Mouse (Mus musculus) testis, adult 2 months (tissue): Measurements from ENCODE around the gene Agap1. TPM values are rescaled to one million over a fixed set of nuclear protein-coding genes. Genes with fewer than 3 reads are reported as not detected.

Experiments used
- H3K27ac ChIP-seq: fragments of 200-500 bp; 2 replicates; pipeline ENCODE4 v1.5.1; 2012; ENCODE audit warnings: low read depth, low read length; ENCODE audit not compliant: control insufficient read depth, insufficient read depth
- H3K27me3 ChIP-seq: fragments of 200-500 bp; 2 replicates; pipeline ENCODE4 v1.6.1; 2012; ENCODE audit warnings: mild to moderate bottlenecking, low read length, moderate library complexity; ENCODE audit not compliant: control insufficient read depth, insufficient read depth
- H3K36me3 ChIP-seq: fragments of 200-500 bp; 2 replicates; pipeline ENCODE4 v1.6.1; 2012; ENCODE audit warnings: mild to moderate bottlenecking, low read length; ENCODE audit not compliant: control insufficient read depth, insufficient read depth
- H3K4me1 ChIP-seq: fragments of 200-500 bp; 2 replicates; pipeline ENCODE4 v1.6.1; 2012; ENCODE audit warnings: low read length; ENCODE audit not compliant: control insufficient read depth, insufficient read depth
- H3K4me3 ChIP-seq: fragments of 200-500 bp; 2 replicates; pipeline ENCODE4 v1.5.1; 2012; ENCODE audit warnings: low read depth, mild to moderate bottlenecking, low read length, moderate library complexity, mixed read lengths; ENCODE audit not compliant: control insufficient read depth
- CTCF ChIP-seq: fragments of 200-500 bp; IDR thresholded peaks from 2 replicates; pipeline ENCODE4 v1.5.1; 2012; ENCODE audit warnings: low read depth, mild to moderate bottlenecking, inconsistent platforms, low read length, moderate library complexity; ENCODE audit not compliant: control insufficient read depth, insufficient read depth, insufficient replicate concordance
- POLR2A ChIP-seq: fragments of 200-500 bp; IDR thresholded peaks from 2 replicates; pipeline ENCODE4 v1.6.1; 2012; ENCODE audit warnings: low read depth, mild to moderate bottlenecking, inconsistent platforms, low read length, moderate library complexity; ENCODE audit not compliant: control insufficient read depth
- polyA plus RNA-seq: library from polyadenylated mRNA; depleted of rRNA; stranded (reverse); fragments of >200 nt; gene quantifications from 2 replicates; pipeline ENCODE4 v1.2.3, GENCODE M21; 2012; rRNA removed

The Agap1 gene
- polyA plus RNA-seq, result 16.5 and 21.9 TPM in 2 replicates

DNA sequence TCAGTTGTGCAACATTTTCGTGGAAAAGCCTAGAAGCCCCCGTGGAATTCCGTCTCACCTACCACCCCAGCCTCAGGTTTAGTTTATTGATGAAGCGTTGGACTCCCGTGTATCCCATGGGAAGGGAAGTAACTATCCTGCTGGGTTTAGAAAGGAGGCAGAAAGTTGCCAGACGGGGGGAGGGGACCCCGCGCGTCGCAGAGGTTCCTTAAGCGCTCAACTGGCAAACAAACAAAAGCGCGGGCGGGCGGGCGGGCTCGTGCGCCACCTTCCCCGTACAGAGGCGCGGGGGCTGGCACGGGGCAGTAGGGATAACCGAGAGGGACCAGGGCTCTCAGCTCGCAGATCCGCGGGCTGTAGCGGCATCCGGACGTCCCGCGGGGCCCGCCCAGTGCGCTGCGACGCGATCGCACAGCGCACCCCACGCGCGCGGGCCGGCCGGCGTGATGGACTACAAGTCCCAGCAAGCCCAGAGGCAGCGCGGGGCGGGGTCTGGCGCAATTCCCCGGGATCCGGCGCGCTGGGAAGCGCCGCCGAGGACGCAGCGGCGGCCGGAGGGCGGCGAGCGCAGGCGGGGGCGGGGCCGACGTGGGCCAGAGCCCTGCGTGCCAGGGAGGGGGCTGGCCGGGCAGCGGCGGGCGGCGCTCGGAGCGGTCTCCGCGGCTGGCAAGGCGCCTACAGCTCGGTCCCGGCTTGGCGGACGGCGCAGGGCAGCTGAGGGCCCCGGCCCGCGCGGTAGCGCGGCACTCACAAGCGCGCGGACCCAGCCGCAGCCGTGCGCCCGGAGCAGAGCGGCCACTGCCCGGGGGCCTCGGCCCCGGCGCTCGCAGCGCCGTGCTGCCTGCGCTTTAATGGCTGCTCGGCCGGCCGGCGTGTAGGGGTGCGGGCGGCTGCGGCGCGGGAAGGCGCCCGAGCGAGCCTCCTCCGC is at the start of gene Agap1:
Gene Agap1 (plus strand): TSS at position 611 of the 928 bp plus-strand sequence.
- Histone ChIP-seq H3K4me1 (peaks cover 18% of the 10 kb centered on the region), H3K27me3 (no peaks in the 10 kb centered on the region), H3K27ac (peak within 1 kb of the TSS; percentile 68; the same call in 1 of the 2 replicates), H3K4me3 (peak within 1 kb of the TSS; percentile 90), H3K36me3 (no peaks in the 10 kb centered on the region)
- no peak for TF ChIP-seq CTCF
- TF ChIP-seq POLR2A, result peak; percentile 41; the same call in 1 of the 2 replicates

DNA sequence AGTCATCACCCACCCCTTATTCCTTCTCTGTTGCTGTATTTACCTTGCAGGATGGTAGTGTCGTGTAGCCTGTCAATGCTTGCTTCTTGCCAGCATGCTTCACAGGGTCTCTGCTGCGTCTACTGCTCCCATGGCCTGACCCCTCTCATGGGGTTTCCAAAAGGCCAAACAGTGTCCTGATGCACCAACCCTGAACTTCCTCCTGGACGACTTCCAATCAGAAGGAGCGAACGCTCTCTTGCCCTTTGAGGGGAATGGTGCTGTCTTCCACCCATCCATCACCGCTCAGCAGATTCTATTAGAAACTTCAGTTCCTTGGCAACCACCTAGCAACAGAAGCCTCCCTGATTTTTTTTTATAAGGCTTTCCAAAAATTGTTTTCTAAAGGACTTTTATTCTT is 48.6 kb upstream of the Agap1 start:
- H3K27ac ChIP-seq, result no peak overlapping the region
- no peaks in the 10 kb centered on the region for H3K27me3 ChIP-seq
- H3K4me3 ChIP-seq, result no peak overlapping the region
- H3K36me3 ChIP-seq, result no peaks in the 10 kb centered on the region
- H3K4me1 ChIP-seq, result no peaks in the 10 kb centered on the region; the same call in 1 of the 2 replicates
- TF ChIP-seq POLR2A, result no peak

DNA sequence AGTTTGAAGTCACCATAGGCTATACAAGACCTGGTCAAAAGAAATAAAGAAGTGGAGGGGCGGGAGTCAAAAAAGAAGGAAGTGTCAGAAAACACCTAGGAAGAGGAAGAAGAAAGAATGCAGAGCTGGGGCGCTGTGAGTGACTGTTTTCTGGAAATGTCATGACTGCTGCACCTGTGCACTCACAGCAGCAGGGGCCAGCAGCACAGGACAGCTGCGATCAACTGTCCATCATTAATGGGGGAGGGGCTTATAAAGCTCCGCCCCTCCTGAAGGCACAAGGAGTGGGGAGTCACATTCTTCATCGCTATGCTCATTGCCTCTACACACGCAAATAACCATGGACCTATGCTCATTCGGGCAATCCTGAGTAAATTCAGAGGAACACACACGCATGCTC is 46.6 kb upstream of the Agap1 start:
- Histone ChIP-seq H3K36me3 (no peaks in the 10 kb centered on the region), H3K4me3 (no peak overlapping the region), H3K4me1 (no peaks in the 10 kb centered on the region; the same call in 1 of the 2 replicates), H3K27ac (no peak overlapping the region), H3K27me3 (no peaks in the 10 kb centered on the region)
- no peak for TF ChIP-seq CTCF
- no peak for TF ChIP-seq POLR2A

DNA sequence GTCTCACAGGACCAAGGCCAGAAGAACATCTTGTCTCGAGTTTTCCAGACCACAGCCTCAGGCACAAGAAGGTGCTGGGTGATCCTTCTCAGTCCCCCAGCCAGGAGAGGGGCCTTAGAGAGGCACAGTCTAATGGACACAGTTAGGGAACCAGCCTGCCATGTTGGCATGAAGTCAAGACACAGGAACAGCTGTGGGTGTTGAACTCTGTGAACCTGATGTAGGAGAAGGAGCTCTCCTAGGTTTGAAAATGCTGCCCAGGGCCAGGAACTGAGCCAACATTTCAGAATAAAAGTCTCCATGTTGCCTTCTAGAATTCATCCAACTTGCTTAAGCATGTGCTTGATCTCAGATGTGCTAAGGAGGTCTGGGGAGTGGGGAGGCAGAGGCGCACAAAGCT is 41.5 kb upstream of the Agap1 start:
- Histone ChIP-seq H3K27ac (no peak overlapping the region), H3K36me3 (no peaks in the 10 kb centered on the region), H3K4me1 (peaks cover 2% of the 10 kb centered on the region; the same call in 1 of the 2 replicates), H3K27me3 (no peaks in the 10 kb centered on the region), H3K4me3 (no peak overlapping the region)
- no peak for TF ChIP-seq POLR2A
- TF ChIP-seq CTCF, result no peak

DNA sequence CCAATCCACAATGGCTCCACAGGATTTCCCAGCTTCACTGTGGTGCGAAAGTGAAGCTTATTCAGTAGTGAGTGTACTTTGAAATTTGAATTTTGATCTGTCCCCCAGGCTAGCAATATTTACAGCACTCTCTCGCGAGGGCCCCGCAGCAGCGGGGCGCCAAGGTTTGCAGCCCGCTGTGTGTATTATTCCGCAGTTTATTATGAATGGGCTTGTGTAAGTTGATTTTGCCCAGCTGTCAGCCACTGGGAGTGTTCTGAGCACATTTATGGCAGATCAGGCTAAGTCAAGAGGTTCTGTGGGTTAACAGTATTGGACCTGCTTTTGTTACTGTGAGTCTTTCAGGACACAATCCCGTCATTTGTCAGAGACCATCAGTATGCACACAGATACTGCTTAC is 40.0 kb upstream of the Agap1 start:
- 0 out of 2 replicates have a peak, but pooled peaks cover 2% of the 10 kb centered on the region for H3K4me1 ChIP-seq
- H3K27ac ChIP-seq, result no peak overlapping the region
- no peak overlapping the region for H3K4me3 ChIP-seq

DNA sequence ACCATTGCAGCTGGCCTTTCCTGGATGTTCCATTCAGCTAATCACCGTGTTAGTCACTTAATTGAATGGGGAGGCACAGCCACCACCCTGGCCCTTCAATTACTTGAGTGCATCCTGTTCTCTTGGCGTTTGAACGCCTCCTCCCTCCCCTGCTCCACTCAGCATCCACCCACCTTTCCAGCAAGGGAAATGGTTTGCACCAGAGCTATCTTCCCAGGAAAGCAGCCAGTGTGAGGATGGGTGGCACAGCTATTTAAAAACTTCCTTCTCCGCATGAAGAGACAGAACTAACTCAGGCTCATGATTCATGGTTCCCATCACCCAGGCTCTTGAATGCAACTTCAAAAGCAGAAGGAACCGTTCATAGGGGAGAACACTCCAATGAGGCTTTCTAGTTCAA is 37.7 kb upstream of the Agap1 start:
- Histone ChIP-seq H3K36me3 (no peaks in the 10 kb centered on the region), H3K27ac (no peak overlapping the region), H3K27me3 (no peaks in the 10 kb centered on the region), H3K4me1 (0 out of 2 replicates have a peak, but pooled peaks cover 2% of the 10 kb centered on the region), H3K4me3 (no peak overlapping the region)
- TF ChIP-seq CTCF (no peak), POLR2A (no peak)

More for the DNA sequence above, 40.0 kb upstream of the Agap1 start:
- no peaks in the 10 kb centered on the region for H3K27me3 ChIP-seq
- TF ChIP-seq POLR2A (no peak), CTCF (no peak)
- no peaks in the 10 kb centered on the region for H3K36me3 ChIP-seq

DNA sequence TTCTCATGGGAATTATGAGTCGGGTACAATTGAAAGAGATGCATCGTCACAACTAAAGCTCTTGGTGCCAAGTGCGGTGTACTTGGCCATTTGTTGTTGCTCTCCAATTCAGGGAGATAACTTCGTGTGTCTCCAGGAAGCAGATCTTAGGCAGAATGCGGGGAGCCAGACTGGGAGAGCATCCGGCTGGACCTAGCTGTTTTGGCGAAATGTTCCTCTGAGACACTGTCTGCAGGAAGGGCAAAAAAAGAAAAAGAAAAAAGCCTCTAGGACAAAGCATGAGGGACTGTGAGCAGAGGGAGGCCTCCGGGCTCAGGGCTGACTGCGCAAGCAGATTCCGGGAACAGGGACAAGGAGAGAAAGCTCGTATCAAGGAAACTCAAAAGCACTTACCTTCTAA is 34.0 kb upstream of the Agap1 start:
- TF ChIP-seq POLR2A (no peak), CTCF (no peak)
- Histone ChIP-seq H3K4me1 (no peaks in the 10 kb centered on the region), H3K27ac (no peak overlapping the region), H3K36me3 (no peaks in the 10 kb centered on the region), H3K4me3 (no peak overlapping the region), H3K27me3 (no peaks in the 10 kb centered on the region)
